Mouse (Mus musculus) stomach, embryonic 14.5 days (tissue): ENCODE measurements around the gene Pdzrn3. TPM values are rescaled to one million over a fixed set of nuclear protein-coding genes. Genes with fewer than 3 reads are reported as not detected.
A peak's percentile ranks its signal among the peaks of the same experiment; 100 is the strongest.

Experiments
- ATAC-seq: fragments of 200-750 bp; cut with Nextera tagmentation; 2 replicates; pipeline ENCODE4 v1.8.0; 2017; ENCODE audit warnings: low read depth, moderate TSS enrichment; ENCODE audit not compliant: insufficient number of reproducible peaks, insufficient read depth, low FRiP score
- H3K27ac ChIP-seq: fragments of 300-500 bp; sonication (generic); 2 replicates; pipeline ENCODE4 v1.5.1; 2014; ENCODE audit warnings: mild to moderate bottlenecking, low read length, moderate library complexity, mixed read lengths
- H3K27me3 ChIP-seq: fragments of 300-500 bp; sonication (generic); 2 replicates; pipeline ENCODE4 v1.6.1; 2014; ENCODE audit warnings: low read length, control low read depth, mixed read lengths; ENCODE audit not compliant: control insufficient read depth, insufficient read depth
- H3K36me3 ChIP-seq: fragments of 300-500 bp; sonication (generic); 2 replicates; pipeline ENCODE4 v1.6.1; 2014; ENCODE audit warnings: mild to moderate bottlenecking, control low read depth, low read length, moderate library complexity, mixed read lengths; ENCODE audit not compliant: control insufficient read depth, insufficient read depth
- H3K4me1 ChIP-seq: fragments of 300-500 bp; sonication (generic); 2 replicates; pipeline ENCODE4 v1.6.1; 2014; ENCODE audit warnings: low read length, control low read depth, mixed read lengths; ENCODE audit not compliant: control insufficient read depth, insufficient read depth
- H3K4me2 ChIP-seq: fragments of 300-500 bp; sonication (generic); replicated peaks from 2 replicates; pipeline ENCODE4 v1.6.1; 2014; ENCODE audit warnings: low read depth, low read length, control low read depth
- H3K4me3 ChIP-seq: fragments of 300-500 bp; sonication (generic); 2 replicates; pipeline ENCODE4 v1.5.1; 2014; ENCODE audit warnings: low read depth, low read length, control low read depth
- H3K9ac ChIP-seq: fragments of 300-500 bp; sonication (generic); replicated peaks from 2 replicates; pipeline ENCODE4 v1.6.1; 2014; ENCODE audit warnings: low read depth, mild to moderate bottlenecking, control low read depth, low read length, moderate library complexity, mixed read lengths
- H3K9me3 ChIP-seq: fragments of 300-500 bp; sonication (generic); 2 replicates; pipeline ENCODE4 v1.6.1; 2016; ENCODE audit warnings: low read depth, low read length, control low read depth; ENCODE audit not compliant: control insufficient read depth
- WGBS: fragments of 180-500 bp; shearing (Covaris S2); extraction: QIAGEN DNeasy Blood & Tissue Kit; methylation state at CpG from one replicate; pipeline ENCODE4 v1.1.7; 2014; 5-methylcytosine and 5-hydroxymethylcytosine counted together
- polyA plus RNA-seq: library from polyadenylated mRNA; unstranded; fragments of >200 nt; fragmentation: Nextera tagmentation; extraction: Ambion mirVana; gene quantifications from 2 replicates; pipeline ENCODE4 v1.2.1, GENCODE M21; 2014

The Pdzrn3 gene
- polyA plus RNA-seq, 1 experiment from 2014 or later, result 18.3 TPM

GRCm38 (mm10) chr6:101251916-101252603 lies 125.6 kb downstream of the Pdzrn3 start:
- Histone ChIP-seq H3K9me3 (no peaks in the 10 kb centered on the region), H3K4me3 (no peak overlapping the region), H3K27me3 (no peaks in the 10 kb centered on the region), H3K4me1 (peaks cover 13% of the 10 kb centered on the region; the same call in 1 of the 2 replicates), H3K4me2 (no peak overlapping the region), H3K9ac (no peak overlapping the region), H3K27ac (no peak overlapping the region), H3K36me3 (no peaks in the 10 kb centered on the region)
- ATAC-seq, result no peak
- 68% methylated on average over 12 of the region's 12 CpGs for WGBS

- no peaks in the 10 kb centered on the region for H3K27me3 ChIP-seq
- 46% methylated on average over 5 of the region's 5 CpGs for WGBS
- no peak overlapping the region for H3K27ac ChIP-seq
- no peaks in the 10 kb centered on the region for H3K9me3 ChIP-seq
- H3K4me2 ChIP-seq, result no peak overlapping the region
- ATAC-seq, result 0 out of 2 replicates have a peak, but pooled peaks have one; percentile 37
- H3K9ac ChIP-seq, result no peak overlapping the region
- no peaks in the 10 kb centered on the region for H3K36me3 ChIP-seq
- peaks cover 13% of the 10 kb centered on the region; the same call in 1 of the 2 replicates for H3K4me1 ChIP-seq
- H3K4me3 ChIP-seq, result no peak overlapping the region
Measured at GRCm38 (mm10) chr6:101251160-101251559, 126.5 kb downstream of the Pdzrn3 start.

DNA sequence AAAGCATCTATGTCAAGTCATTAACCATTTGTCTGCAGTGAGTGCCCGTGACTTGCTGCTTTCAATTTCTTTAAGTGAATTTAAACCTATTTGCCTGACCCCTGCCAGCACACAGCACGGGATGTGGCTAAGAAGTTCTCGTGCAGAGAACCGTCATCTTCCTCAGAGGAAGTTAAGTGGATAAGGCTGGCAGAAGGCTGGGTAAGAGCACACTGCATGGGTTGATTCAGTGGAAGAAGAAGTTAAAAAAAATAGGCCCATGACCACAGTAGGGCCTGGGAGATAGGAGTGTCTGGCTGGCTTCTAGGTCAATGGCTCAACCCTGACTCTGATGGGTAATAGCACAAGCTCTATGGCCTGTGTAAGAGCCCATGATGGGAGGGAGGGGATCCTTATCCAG lies 131.6 kb downstream of the Pdzrn3 start:
- H3K4me3 ChIP-seq, result no peak overlapping the region
- H3K9me3 ChIP-seq, result no peaks in the 10 kb centered on the region
- WGBS, result 79% methylated on average over 4 of the region's 4 CpGs

DNA sequence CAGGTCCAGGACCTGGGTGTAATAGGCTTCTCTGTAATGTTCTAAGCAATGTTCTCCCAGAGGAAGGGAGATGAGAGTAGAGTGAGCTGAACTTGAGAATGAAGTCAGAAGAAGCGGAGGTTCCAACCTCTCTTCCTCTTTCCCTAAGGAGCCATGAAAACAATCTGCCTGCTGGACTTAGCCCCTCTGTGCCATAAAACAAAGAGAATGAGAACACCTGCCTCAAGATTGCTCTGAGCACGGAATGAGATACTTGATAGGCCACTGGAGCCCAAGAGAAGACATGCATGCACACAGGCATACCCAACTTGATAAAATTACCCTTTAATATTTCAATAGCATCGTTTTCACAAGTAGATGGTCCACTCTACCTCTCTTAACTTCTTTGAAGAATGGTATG lies 133.3 kb downstream of the Pdzrn3 start:
- Histone ChIP-seq H3K4me3 (no peak overlapping the region), H3K27ac (no peak overlapping the region), H3K4me1 (no peaks in the 10 kb centered on the region), H3K27me3 (no peaks in the 10 kb centered on the region), H3K36me3 (no peaks in the 10 kb centered on the region), H3K4me2 (no peak overlapping the region), H3K9ac (no peak overlapping the region), H3K9me3 (no peaks in the 10 kb centered on the region)
- whole genome bisulfite sequencing, result 93% methylated on average over 3 of the region's 3 CpGs
- no peak for ATAC-seq

More for the DNA sequence above, 131.6 kb downstream of the Pdzrn3 start:
- Histone ChIP-seq H3K9ac (no peak overlapping the region), H3K4me2 (no peak overlapping the region), H3K27me3 (no peaks in the 10 kb centered on the region), H3K27ac (no peak overlapping the region), H3K4me1 (no peaks in the 10 kb centered on the region; the same call in 1 of the 2 replicates), H3K36me3 (no peaks in the 10 kb centered on the region)
- ATAC-seq, result no peak

DNA sequence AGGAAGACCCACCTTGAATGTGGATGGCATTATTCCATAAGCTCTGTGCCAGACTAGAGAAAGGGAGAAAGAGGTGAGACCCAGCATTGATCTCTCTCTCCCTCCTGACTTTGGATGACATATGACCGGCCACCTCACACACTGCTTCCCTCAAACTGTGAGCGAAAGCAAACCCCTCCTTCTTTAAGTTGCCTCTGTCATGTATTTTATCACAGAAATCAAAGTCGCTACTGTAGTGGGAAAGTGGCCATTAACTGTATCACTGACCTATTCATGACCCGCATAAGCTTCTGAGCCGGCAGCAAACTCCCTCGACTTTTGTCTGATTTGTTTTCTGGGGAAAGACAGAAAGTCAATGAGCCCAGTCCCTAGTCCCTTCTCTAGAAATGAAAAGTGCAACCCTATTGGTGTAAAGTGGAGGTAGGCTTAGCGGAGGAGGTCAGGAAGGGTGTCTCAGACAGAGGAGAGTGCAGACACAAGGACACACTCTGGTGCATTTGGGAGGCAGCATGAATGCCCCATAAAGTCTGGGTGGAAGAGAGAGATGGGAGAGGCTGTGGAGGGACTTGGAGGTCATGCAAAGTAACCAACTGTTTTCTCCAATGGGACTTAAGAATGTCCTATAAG lies 134.4 kb downstream of the Pdzrn3 start:
- Histone ChIP-seq H3K36me3 (no peaks in the 10 kb centered on the region), H3K9ac (no peak overlapping the region), H3K27ac (no peak overlapping the region), H3K9me3 (no peaks in the 10 kb centered on the region), H3K27me3 (no peaks in the 10 kb centered on the region), H3K4me2 (no peak overlapping the region), H3K4me3 (no peak overlapping the region), H3K4me1 (no peaks in the 10 kb centered on the region)
- ATAC-seq, result no peak
- 64% methylated on average over 7 of the region's 7 CpGs for WGBS

DNA sequence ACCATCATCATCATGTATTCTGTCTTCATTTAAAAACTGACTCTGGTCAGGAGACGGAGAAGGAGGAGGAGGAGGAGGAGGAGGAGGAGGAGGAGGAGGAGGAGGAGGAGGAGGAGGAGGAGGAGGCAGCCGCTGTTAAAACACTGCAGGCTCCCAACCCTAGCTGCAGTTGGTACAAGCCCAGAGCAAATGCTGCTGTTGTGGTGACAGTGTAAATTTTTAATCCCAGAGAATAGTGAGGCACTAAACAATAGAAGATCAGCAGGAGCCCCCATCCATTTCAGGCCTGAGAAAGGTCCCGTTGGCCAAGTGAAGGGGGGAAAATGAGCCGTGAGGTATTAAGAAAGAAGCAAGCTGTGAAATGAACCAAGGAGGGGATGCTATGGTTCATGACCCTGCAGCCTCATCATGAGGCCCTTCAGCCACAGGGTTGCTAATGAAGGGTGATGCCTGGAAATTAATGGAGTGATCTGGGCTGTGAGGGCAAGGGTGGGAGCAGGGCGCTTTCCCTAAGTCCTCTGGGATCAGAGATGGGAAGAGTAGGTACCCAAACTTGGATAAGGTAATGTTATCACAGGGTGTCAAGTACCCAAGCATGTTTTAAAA lies 141.0 kb downstream of the Pdzrn3 start:
- Histone ChIP-seq H3K9ac (no peak overlapping the region), H3K4me1 (0 out of 2 replicates have a peak, but pooled peaks cover 3% of the 10 kb centered on the region), H3K27me3 (no peaks in the 10 kb centered on the region), H3K36me3 (no peaks in the 10 kb centered on the region), H3K27ac (no peak overlapping the region), H3K4me2 (no peak overlapping the region), H3K9me3 (no peaks in the 10 kb centered on the region), H3K4me3 (no peak overlapping the region)
- 53% methylated on average over 5 of the region's 5 CpGs for WGBS
- no peak for ATAC-seq

DNA sequence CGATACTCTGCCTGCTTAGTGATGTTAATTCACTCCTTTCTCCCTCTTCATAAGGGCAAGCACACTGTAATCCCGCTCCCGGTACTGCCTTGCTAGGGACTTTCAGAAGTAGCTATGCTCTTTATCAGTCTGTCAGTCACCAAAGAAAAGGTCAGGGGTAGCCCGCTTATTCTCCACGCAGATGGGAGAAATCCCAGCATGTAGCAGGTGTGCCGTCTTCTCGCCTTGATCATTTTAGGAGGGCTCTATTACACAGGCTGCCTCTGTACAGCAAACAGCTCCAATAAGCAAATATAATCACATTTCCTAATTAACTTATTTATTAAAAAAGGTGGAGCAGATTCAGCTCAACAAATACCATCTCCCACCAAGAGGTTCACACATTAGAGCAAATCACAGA lies 141.5 kb downstream of the Pdzrn3 start:
- Histone ChIP-seq H3K4me3 (no peak overlapping the region), H3K36me3 (no peaks in the 10 kb centered on the region), H3K9ac (no peak overlapping the region), H3K4me1 (0 out of 2 replicates have a peak, but pooled peaks cover 3% of the 10 kb centered on the region), H3K9me3 (no peaks in the 10 kb centered on the region), H3K4me2 (no peak overlapping the region), H3K27me3 (no peaks in the 10 kb centered on the region), H3K27ac (no peak overlapping the region)
- WGBS, result 67% methylated on average over 7 of the region's 7 CpGs
- ATAC-seq, result no peak

GRCm38 (mm10) chr6:101234349-101234748 lies 143.3 kb downstream of the Pdzrn3 start:
- Histone ChIP-seq H3K27me3 (no peaks in the 10 kb centered on the region), H3K36me3 (no peaks in the 10 kb centered on the region), H3K4me2 (no peak overlapping the region), H3K9me3 (no peaks in the 10 kb centered on the region), H3K4me3 (no peak overlapping the region), H3K27ac (no peak overlapping the region), H3K9ac (no peak overlapping the region), H3K4me1 (0 out of 2 replicates have a peak, but pooled peaks cover 8% of the 10 kb centered on the region)
- WGBS, result 35% methylated on average over 10 of the region's 10 CpGs
- ATAC-seq, result no peak
